In genomic region chr11:120149510-120150200, GRCm38 (mm10) we compare ENCODE assay signal across 8 mouse cellular contexts. TPM values are rescaled to one million over a fixed set of nuclear protein-coding genes. Genes with fewer than 3 reads are reported as not detected.
DNase-seq lines count a peak whose midpoint lies in the region; ATAC-seq and TF ChIP-seq lines count a peak whose summit lies in the region.

No protein-coding gene starts in this region.

- DNase-seq in heart, postnatal 10 days: no peak
- DNase-seq in forebrain, embryonic 14.5 days (ENCODE audit: low spot score): no peak
- no peak for DNase-seq in right cerebral cortex, postnatal 25 days
- no peak for DNase-seq in gastrocnemius, postnatal 4 days (ENCODE audit: low spot score in 2 of 2)
- DNase-seq in left cerebral cortex, adult 11 months (ENCODE audit: low spot score): no peak

- no peaks in the 10 kb centered on the region for H3K27me3 ChIP-seq in heart, embryonic 13.5 days (replicated peaks)
- no peaks in the 10 kb centered on the region for H3K27me3 ChIP-seq in E14TG2a.4 (ENCODE audit: insufficient read depth, low read length)
- H3K27me3 ChIP-seq in forebrain, embryonic 14.5 days (replicated peaks; ENCODE audit: control insufficient read depth, insufficient read depth, low read length): no peaks in the 10 kb centered on the region
- no peaks in the 10 kb centered on the region for H3K27me3 ChIP-seq in liver, embryonic 16.5 days (ENCODE audit: control insufficient read depth, insufficient read depth, low read depth, low read length)

- intact Hi-C loops in heart, postnatal 10 days (cut with DNase I): loop anchor here (2.0 kb wide), 1 partner anchor 39 kb away; no protein-coding TSS in a partner anchor

- WGBS in heart, embryonic 13.5 days: 29% methylated on average over 6 of the region's 6 CpGs
- 57% methylated on average over 6 of the region's 6 CpGs for WGBS in forebrain, embryonic 14.5 days
- WGBS in liver, embryonic 16.5 days (ENCODE audit: insufficient replicate concordance): 21% methylated on average over 6 of the region's 6 CpGs

- no peak for ATAC-seq in heart, embryonic 13.5 days (ENCODE audit: extremely low read depth, insufficient number of reproducible peaks, low FRiP score, low TSS enrichment)
- ATAC-seq in forebrain, embryonic 14.5 days: no peak
- no peak for ATAC-seq in liver, embryonic 16.5 days (ENCODE audit: low read depth)

- peak overlapping the region; percentile 93 for H3K9ac ChIP-seq in heart, embryonic 13.5 days
- peak overlapping the region; percentile 82 for H3K9ac ChIP-seq in forebrain, embryonic 14.5 days (ENCODE audit: low read length)
- H3K9ac ChIP-seq in liver, embryonic 16.5 days (ENCODE audit: low read depth, low read length): peak overlapping the region; percentile 89

- H3K9me3 ChIP-seq in heart, embryonic 13.5 days: no peaks in the 10 kb centered on the region
- no peaks in the 10 kb centered on the region for H3K9me3 ChIP-seq in E14TG2a.4 (ENCODE audit: low read length)
- no peaks in the 10 kb centered on the region for H3K9me3 ChIP-seq in forebrain, embryonic 14.5 days (replicated peaks; ENCODE audit: control insufficient read depth, low read length)
- H3K9me3 ChIP-seq in liver, embryonic 16.5 days (replicated peaks; ENCODE audit: control insufficient read depth, low read length): no peaks in the 10 kb centered on the region

- peak overlapping the region; percentile 87; the same call in 1 of the 2 replicates for H3K27ac ChIP-seq in heart, embryonic 13.5 days (replicated peaks)
- H3K27ac ChIP-seq in forebrain, embryonic 14.5 days (ENCODE audit: low read depth, low read length): no peak overlapping the region
- H3K27ac ChIP-seq in liver, embryonic 16.5 days (ENCODE audit: low read length): peak overlapping the region; percentile 83

- H3K36me3 ChIP-seq in heart, embryonic 13.5 days: peaks cover 20% of the 10 kb centered on the region; the same call in 1 of the 2 replicates
- H3K36me3 ChIP-seq in E14TG2a.4 (ENCODE audit: insufficient read depth, low read length): peaks cover 30% of the 10 kb centered on the region
- peaks cover 3% of the 10 kb centered on the region; the same call in 1 of the 2 replicates for H3K36me3 ChIP-seq in forebrain, embryonic 14.5 days (ENCODE audit: control insufficient read depth, insufficient read depth, low read length)
- no peaks in the 10 kb centered on the region for H3K36me3 ChIP-seq in liver, embryonic 16.5 days (ENCODE audit: control insufficient read depth, insufficient read depth)

- peaks cover 47% of the 10 kb centered on the region for H3K4me1 ChIP-seq in heart, embryonic 13.5 days
- peaks cover 67% of the 10 kb centered on the region for H3K4me1 ChIP-seq in E14TG2a.4 (replicated peaks; ENCODE audit: low read depth, low read length)
- H3K4me1 ChIP-seq in forebrain, embryonic 14.5 days (ENCODE audit: control insufficient read depth, insufficient read depth, low read length): peaks cover 14% of the 10 kb centered on the region
- peaks cover 20% of the 10 kb centered on the region for H3K4me1 ChIP-seq in liver, embryonic 16.5 days (ENCODE audit: control insufficient read depth, low read depth, low read length)

- H3K4me2 ChIP-seq in heart, embryonic 13.5 days: peak overlapping the region; percentile 96
- H3K4me2 ChIP-seq in forebrain, embryonic 14.5 days (ENCODE audit: low read length): peak overlapping the region; percentile 78
- H3K4me2 ChIP-seq in liver, embryonic 16.5 days (ENCODE audit: low read depth, low read length): peak overlapping the region; percentile 82

- H3K4me3 ChIP-seq in heart, embryonic 13.5 days: peak overlapping the region; percentile 97
- H3K4me3 ChIP-seq in E14TG2a.4 (replicated peaks; ENCODE audit: low read length): peak overlapping the region; percentile 98
- peak overlapping the region; percentile 87 for H3K4me3 ChIP-seq in forebrain, embryonic 14.5 days (ENCODE audit: low read depth, low read length)
- peak overlapping the region; percentile 81 for H3K4me3 ChIP-seq in liver, embryonic 16.5 days (ENCODE audit: low read depth, low read length)

- no peak for TF ChIP-seq CTCF in E14TG2a.4 (conservative IDR thresholded peaks at IDR 0.05; ENCODE audit: low read length)

RNA-seq across cellular contexts. Expression of gene Slc38a10, which starts 1.5 kb away (rescaled TPM):
- polyA plus RNA-seq in heart, embryonic 13.5 days (2015; fragmentation: Nextera tagmentation; extraction: Ambion mirVana): 83.7 and 88.0 TPM in 2 replicates
- total RNA-seq in heart, postnatal 10 days (2021): 100 to 1,000 TPM; 104 to 116 TPM
- 53.6 and 72.5 TPM in 2 replicates for polyA plus RNA-seq in forebrain, embryonic 14.5 days (2014; fragmentation: Nextera tagmentation; extraction: Ambion mirVana)
- polyA plus RNA-seq in liver, embryonic 16.5 days (2015; fragmentation: Nextera tagmentation; extraction: Ambion mirVana): 36.6 and 42.0 TPM in 2 replicates
- total RNA-seq in gastrocnemius, postnatal 4 days (2021): 100 to 1,000 TPM in 1 of 2 experiments, 10 to 100 TPM in 1; 88.6 to 100 TPM

RNA-seq across cellular contexts. Expression of gene Ndufaf8, which starts 50.9 kb away (rescaled TPM):
- polyA plus RNA-seq in heart, embryonic 13.5 days (2015; fragmentation: Nextera tagmentation; extraction: Ambion mirVana): 81.1 and 95.7 TPM in 2 replicates
- 10 to 100 TPM; 49.3 to 61.9 TPM for total RNA-seq in heart, postnatal 10 days (2021)
- 59.8 and 84.8 TPM in 2 replicates for polyA plus RNA-seq in forebrain, embryonic 14.5 days (2014; fragmentation: Nextera tagmentation; extraction: Ambion mirVana)
- 36.3 and 45.3 TPM in 2 replicates for polyA plus RNA-seq in liver, embryonic 16.5 days (2015; fragmentation: Nextera tagmentation; extraction: Ambion mirVana)
- total RNA-seq in gastrocnemius, postnatal 4 days (2021): 10 to 100 TPM; 44.2 to 44.3 TPM

RNA-seq across cellular contexts. Expression of gene Tepsin, which starts 51.1 kb away (rescaled TPM):
- polyA plus RNA-seq in heart, embryonic 13.5 days (2015; fragmentation: Nextera tagmentation; extraction: Ambion mirVana): 13.0 and 13.5 TPM in 2 replicates
- total RNA-seq in heart, postnatal 10 days (2021): 10 to 100 TPM in 1 of 2 experiments, 1 to 10 TPM in 1; 9.6 to 11.1 TPM
- polyA plus RNA-seq in forebrain, embryonic 14.5 days (2014; fragmentation: Nextera tagmentation; extraction: Ambion mirVana): 12.4 and 14.6 TPM in 2 replicates
- polyA plus RNA-seq in liver, embryonic 16.5 days (2015; fragmentation: Nextera tagmentation; extraction: Ambion mirVana): 6.3 and 7.2 TPM in 2 replicates
- 1 to 10 TPM; 8.7 to 9.6 TPM for total RNA-seq in gastrocnemius, postnatal 4 days (2021)
